In genomic region chr14:60177614-60178570, GRCm38 (mm10) we compare ENCODE assay signal across 9 mouse cellular contexts. TPM values are rescaled to one million over a fixed set of nuclear protein-coding genes. Genes with fewer than 3 reads are reported as not detected.
DNase-seq lines count a peak whose midpoint lies in the region; ATAC-seq lines count a peak whose summit lies in the region.
"Had no signal": no experiment of that assay in that cellular context is flagged by ENCODE, and none has a peak within 500 bp of the region (broad histone marks: within the 10 kb centered on the region; RNA-seq: fewer than 3 reads in every experiment).

No protein-coding gene starts in this region.

- 15% methylated on average over 37 of the region's 37 CpGs for WGBS in heart, embryonic 11.5 days (ENCODE audit: insufficient replicate concordance)
- 20% methylated on average over 37 of the region's 37 CpGs for WGBS in hindbrain, embryonic 10.5 days
- 12% methylated on average over 37 of the region's 37 CpGs for WGBS in liver, embryonic 11.5 days

- ATAC-seq in heart, embryonic 11.5 days (replicated peaks; ENCODE audit: insufficient number of reproducible peaks, low FRiP score, low TSS enrichment) = peak; percentile 16; the same call in 1 of the 2 replicates
- ATAC-seq in liver, embryonic 11.5 days (replicated peaks; ENCODE audit: low FRiP score) = peak; percentile 48

- peak overlapping the region; percentile 91 for H3K4me2 ChIP-seq in heart, embryonic 11.5 days
- peak overlapping the region; percentile 99 for H3K4me2 ChIP-seq in liver, embryonic 11.5 days

- H3K9me3 ChIP-seq in heart, embryonic 11.5 days (replicated peaks; ENCODE audit: control insufficient read depth, low read length) = no peaks in the 10 kb centered on the region
- H3K9me3 ChIP-seq in hindbrain, embryonic 10.5 days = no peaks in the 10 kb centered on the region
- H3K9me3 ChIP-seq in liver, embryonic 11.5 days (ENCODE audit: control insufficient read depth, low read length) = no peaks in the 10 kb centered on the region

- H3K9ac ChIP-seq in heart, embryonic 11.5 days (ENCODE audit: low read depth, low read length) = peak overlapping the region; percentile 81
- peak overlapping the region; percentile 59 for H3K9ac ChIP-seq in liver, embryonic 11.5 days (ENCODE audit: low read depth, low read length)

- peak overlapping the region; percentile 85 for H3K4me3 ChIP-seq in heart, embryonic 11.5 days (ENCODE audit: low read depth, low read length)
- H3K4me3 ChIP-seq in brown adipose tissue, adult 24 weeks (ENCODE audit: insufficient read depth, low read depth, low read length) = peak overlapping the region; percentile 51
- peak overlapping the region; percentile 86 for H3K4me3 ChIP-seq in hindbrain, embryonic 10.5 days
- peak overlapping the region; percentile 71 for H3K4me3 ChIP-seq in liver, embryonic 11.5 days (ENCODE audit: low read depth, low read length)

- peak overlapping the region; percentile 80; the same call in 1 of the 2 replicates for H3K27ac ChIP-seq in heart, embryonic 11.5 days (ENCODE audit: low read depth, low read length)
- H3K27ac ChIP-seq in brown adipose tissue, adult 24 weeks (replicated peaks; ENCODE audit: low read depth, low read length) = no peak overlapping the region
- H3K27ac ChIP-seq in hindbrain, embryonic 10.5 days = peak overlapping the region; percentile 86
- peak overlapping the region; percentile 51 for H3K27ac ChIP-seq in liver, embryonic 11.5 days (ENCODE audit: low read depth, low read length)

- no peak for DNase-seq in heart, postnatal 10 days
- DNase-seq in CD4-positive helper T cell, adult 2 months (ENCODE audit: low read depth, low spot score) = peak; percentile 16
- peak; percentile 50 for DNase-seq in hindbrain, embryonic 10.5 days (ENCODE audit: low spot score)
- peak; percentile 52 for DNase-seq in liver, embryonic 11.5 days (ENCODE audit: low spot score)
- peak; percentile 14 for DNase-seq in right cerebral cortex, postnatal 25 days
- DNase-seq in kidney, postnatal 10 days = no peak

- no peaks in the 10 kb centered on the region; the same call in 1 of the 2 replicates for H3K36me3 ChIP-seq in heart, embryonic 11.5 days (ENCODE audit: control insufficient read depth, insufficient read depth, low read length)
- H3K36me3 ChIP-seq in hindbrain, embryonic 10.5 days = no peaks in the 10 kb centered on the region
- H3K36me3 ChIP-seq in liver, embryonic 11.5 days (ENCODE audit: control insufficient read depth, insufficient read depth, low read length) = no peaks in the 10 kb centered on the region

- H3K27me3 ChIP-seq in heart, embryonic 11.5 days (ENCODE audit: control insufficient read depth, insufficient read depth, low read length) = peaks cover 13% of the 10 kb centered on the region
- H3K27me3 ChIP-seq in hindbrain, embryonic 10.5 days (ENCODE audit: insufficient read depth, poor library complexity, severe bottlenecking) = peaks cover 64% of the 10 kb centered on the region
- peaks cover 22% of the 10 kb centered on the region for H3K27me3 ChIP-seq in liver, embryonic 11.5 days (replicated peaks; ENCODE audit: control insufficient read depth, insufficient read depth, low read length)

- intact Hi-C loops in heart, postnatal 10 days (cut with DNase I) = loop anchor here (10.0 kb wide), 1 partner anchor 573 kb away; no protein-coding TSS in a partner anchor

- H3K4me1 ChIP-seq in heart, embryonic 11.5 days (ENCODE audit: control insufficient read depth, insufficient read depth, low read length) = peaks cover 9% of the 10 kb centered on the region; the same call in 1 of the 2 replicates
- H3K4me1 ChIP-seq in brown adipose tissue, adult 24 weeks (ENCODE audit: control insufficient read depth, insufficient read depth, insufficient read length, low read length) = no peaks in the 10 kb centered on the region
- H3K4me1 ChIP-seq in hindbrain, embryonic 10.5 days (replicated peaks) = peaks cover 20% of the 10 kb centered on the region
- H3K4me1 ChIP-seq in liver, embryonic 11.5 days (replicated peaks; ENCODE audit: control insufficient read depth, insufficient read depth, low read length) = peaks cover 6% of the 10 kb centered on the region

RNA-seq across cellular contexts. Expression of gene Atp8a2, which starts 19.1 kb away (rescaled TPM):
- 6.8 and 7.8 TPM in 2 replicates for polyA plus RNA-seq in heart, embryonic 11.5 days (2014; fragmentation: Nextera tagmentation; extraction: Ambion mirVana)
- total RNA-seq in heart, postnatal 10 days (2021) = 1 to 10 TPM; 4.0 to 5.8 TPM
- polyA plus RNA-seq in brown adipose tissue, adult 24 weeks (2012; ENCODE audit: insufficient read depth, insufficient read length, missing spikeins) = 0.13 TPM in 1 of 2 replicates, not detected in the other
- 4.4 and 8.0 TPM in 2 replicates for polyA plus RNA-seq in hindbrain, embryonic 10.5 days (2016; fragmentation: Nextera tagmentation; extraction: Ambion mirVana)
- polyA plus RNA-seq in liver, embryonic 11.5 days (2014; fragmentation: Nextera tagmentation; extraction: Ambion mirVana) = 2.2 and 2.4 TPM in 2 replicates
- polyA plus RNA-seq: Patski had no signal

Comparison
In these comparisons a context has a peak if more than half of its experiments do, and no peak if none do; other contexts are left out.
1. DNase-seq: peak in CD4-positive helper T cell, adult 2 months (single experiment), hindbrain, embryonic 10.5 days (single experiment), liver, embryonic 11.5 days (single experiment) and right cerebral cortex, postnatal 25 days (single experiment); none in heart, postnatal 10 days (0 of 2) and kidney, postnatal 10 days (single experiment).
2. Peak in every context shown above with its lines, with median percentiles within 50 percentile points of each other: H3K4me3 ChIP-seq.